Mouse (Mus musculus): ENCODE results near the gene Col15a1. TPM values are rescaled to one million over a fixed set of nuclear protein-coding genes. Genes with fewer than 3 reads are reported as not detected.

Col15a1 gene
- polyA plus RNA-seq, 1 experiment from 2014 or later: 0.62 TPM

- Histone ChIP-seq H3K36me3 (ENCODE audit: inconsistent target) (no peaks in the 10 kb centered on the region), H3K79me2 (ENCODE audit: inconsistent target) (no peaks in the 10 kb centered on the region), H3K27ac (no peak overlapping the region), H3K4me3 (ENCODE audit: inconsistent target) (no peak overlapping the region)
- 79% methylated on average over 5 of the region's 5 CpGs for WGBS (ENCODE audit: missing documents)
Observed at GRCm38 (mm10) chr4:47240901-47241300, 32.9 kb downstream of the Col15a1 start.

DNA sequence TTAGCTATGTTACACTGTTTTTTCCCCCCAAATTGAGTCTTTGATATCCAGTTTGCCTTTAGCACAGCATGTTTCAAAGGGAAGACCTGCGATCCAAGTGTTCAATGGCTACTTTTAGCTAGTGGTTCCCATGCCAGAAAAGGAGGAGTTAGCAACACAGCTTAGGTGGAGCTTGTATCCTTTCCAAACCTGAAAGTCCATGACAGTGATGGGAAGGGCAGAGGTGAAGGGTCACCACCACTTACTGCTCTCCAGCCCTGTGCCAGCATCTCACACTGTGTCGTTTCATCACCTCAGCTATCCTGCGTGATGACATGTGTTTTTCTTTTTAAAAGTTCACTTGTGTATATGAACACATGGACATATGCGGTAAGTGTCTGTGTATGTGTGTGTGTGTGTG is 34.2 kb downstream of the Col15a1 start:
- H3K27ac ChIP-seq: no peak overlapping the region
- H3K4me3 ChIP-seq (ENCODE audit: inconsistent target): no peak overlapping the region
- WGBS (ENCODE audit: missing documents): 96% methylated on average over 3 of the region's 4 CpGs
- H3K36me3 ChIP-seq (ENCODE audit: inconsistent target): no peaks in the 10 kb centered on the region
- H3K79me2 ChIP-seq (ENCODE audit: inconsistent target): no peaks in the 10 kb centered on the region

GRCm38 (mm10) chr4:47244651-47245050 is 36.7 kb downstream of the Col15a1 start:
- Histone ChIP-seq H3K27ac (no peak overlapping the region), H3K79me2 (ENCODE audit: inconsistent target) (no peaks in the 10 kb centered on the region), H3K36me3 (ENCODE audit: inconsistent target) (no peaks in the 10 kb centered on the region), H3K4me3 (ENCODE audit: inconsistent target) (no peak overlapping the region)
- WGBS (ENCODE audit: missing documents): 93% methylated on average over 6 of the region's 6 CpGs

DNA sequence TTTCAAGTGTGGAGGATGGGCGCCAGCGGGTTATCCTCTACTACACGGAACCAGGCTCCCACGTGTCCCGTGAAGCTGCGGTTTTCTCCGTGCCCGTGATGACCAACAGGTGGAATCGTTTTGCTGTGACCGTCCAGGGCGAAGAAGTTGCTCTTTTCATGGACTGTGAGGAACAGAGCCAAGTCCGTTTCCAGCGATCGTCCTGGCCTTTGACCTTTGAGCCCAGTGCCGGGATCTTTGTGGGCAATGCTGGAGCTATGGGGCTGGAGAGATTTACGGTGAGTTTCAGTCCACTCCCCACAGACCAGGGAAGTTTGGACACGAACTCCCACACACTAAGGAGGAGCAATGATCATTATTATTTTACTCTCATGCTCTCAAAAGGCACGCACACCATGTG is 37.7 kb downstream of the Col15a1 start:
- Histone ChIP-seq H3K36me3 (ENCODE audit: inconsistent target) (no peaks in the 10 kb centered on the region), H3K27ac (no peak overlapping the region), H3K79me2 (ENCODE audit: inconsistent target) (no peaks in the 10 kb centered on the region), H3K4me3 (ENCODE audit: inconsistent target) (no peak overlapping the region)
- 95% methylated on average over 18 of the region's 18 CpGs for WGBS (ENCODE audit: missing documents)

DNA sequence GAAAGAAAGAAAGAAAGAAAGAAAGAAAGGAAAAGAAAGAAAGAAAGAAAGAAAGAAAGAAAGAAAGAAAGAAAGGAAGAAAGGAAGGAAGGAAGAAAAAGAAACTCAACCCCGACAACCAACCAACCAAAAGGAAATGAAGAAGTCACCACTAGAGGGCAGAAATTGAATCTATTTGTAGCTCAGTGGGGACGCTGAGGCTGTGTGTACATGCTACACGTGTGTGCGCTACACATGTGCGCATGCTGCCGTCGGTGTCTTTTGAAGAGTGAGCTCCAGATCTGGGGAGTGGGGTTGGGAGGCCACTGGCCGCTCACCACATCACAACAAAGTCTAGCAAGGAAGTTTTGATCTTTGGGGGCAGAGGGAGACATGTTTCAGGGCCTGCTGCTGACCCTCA is 38.9 kb downstream of the Col15a1 start:
- Histone ChIP-seq H3K36me3 (ENCODE audit: inconsistent target) (no peaks in the 10 kb centered on the region), H3K79me2 (ENCODE audit: inconsistent target) (no peaks in the 10 kb centered on the region), H3K4me3 (ENCODE audit: inconsistent target) (no peak overlapping the region), H3K27ac (no peak overlapping the region)
- 46% methylated on average over 6 of the region's 8 CpGs for WGBS (ENCODE audit: missing documents)

DNA sequence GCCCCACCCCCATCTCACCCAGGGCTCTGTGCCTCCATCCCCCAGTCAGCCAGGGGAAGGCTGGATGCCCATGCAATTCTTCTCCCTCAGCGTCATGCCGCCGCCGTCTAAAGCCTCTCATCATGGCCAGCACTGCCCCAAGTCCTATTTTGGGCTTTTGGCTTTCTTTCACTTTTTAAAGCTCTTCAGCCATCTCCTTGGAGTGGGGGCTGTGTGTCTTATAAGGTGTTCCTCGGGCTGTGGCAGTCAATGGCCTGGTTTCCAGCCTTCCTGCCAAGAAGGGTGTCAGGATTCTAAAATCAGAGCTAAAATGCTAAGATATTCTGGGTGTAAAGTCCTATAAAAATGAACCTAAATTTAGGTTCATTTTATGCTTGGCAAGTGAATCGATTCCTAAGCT is 39.6 kb downstream of the Col15a1 start:
- Histone ChIP-seq H3K79me2 (ENCODE audit: inconsistent target) (no peaks in the 10 kb centered on the region), H3K36me3 (ENCODE audit: inconsistent target) (no peaks in the 10 kb centered on the region), H3K27ac (no peak overlapping the region), H3K4me3 (ENCODE audit: inconsistent target) (no peak overlapping the region)
- WGBS (ENCODE audit: missing documents): 76% methylated on average over 6 of the region's 6 CpGs

- Histone ChIP-seq H3K36me3 (ENCODE audit: inconsistent target) (no peaks in the 10 kb centered on the region), H3K4me3 (ENCODE audit: inconsistent target) (no peak overlapping the region), H3K79me2 (ENCODE audit: inconsistent target) (no peaks in the 10 kb centered on the region), H3K27ac (no peak overlapping the region)
- WGBS (ENCODE audit: missing documents): 97% methylated on average over 6 of the region's 6 CpGs
Observed at GRCm38 (mm10) chr4:47249193-47249592, 41.2 kb downstream of the Col15a1 start.

DNA sequence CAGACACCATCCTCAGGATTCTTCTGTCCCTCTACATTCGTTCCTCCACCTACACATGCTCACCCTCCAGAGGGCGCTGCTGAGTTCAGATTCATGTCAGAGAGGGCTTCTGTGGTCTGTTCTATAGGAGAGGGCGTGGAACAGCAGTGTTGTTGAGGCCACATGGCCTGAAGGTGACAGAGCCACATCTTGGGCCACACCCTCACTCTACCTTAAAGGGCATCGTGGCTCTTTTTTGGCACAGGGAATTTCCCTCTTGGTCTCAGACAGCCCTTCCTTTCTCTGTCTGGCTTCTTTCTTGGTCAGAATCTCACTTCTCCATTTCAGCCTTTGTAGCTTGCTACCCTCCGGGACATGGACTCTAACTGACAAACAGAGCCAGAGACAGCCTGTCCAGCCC is 43.1 kb downstream of the Col15a1 start:
- 8% methylated on average over 5 of the region's 5 CpGs for WGBS (ENCODE audit: missing documents)
- Histone ChIP-seq H3K79me2 (ENCODE audit: inconsistent target) (no peaks in the 10 kb centered on the region), H3K4me3 (ENCODE audit: inconsistent target) (no peak overlapping the region), H3K36me3 (ENCODE audit: inconsistent target) (no peaks in the 10 kb centered on the region), H3K27ac (0 out of 2 replicates have a peak overlapping the region, but pooled peaks have one; percentile 1)

DNA sequence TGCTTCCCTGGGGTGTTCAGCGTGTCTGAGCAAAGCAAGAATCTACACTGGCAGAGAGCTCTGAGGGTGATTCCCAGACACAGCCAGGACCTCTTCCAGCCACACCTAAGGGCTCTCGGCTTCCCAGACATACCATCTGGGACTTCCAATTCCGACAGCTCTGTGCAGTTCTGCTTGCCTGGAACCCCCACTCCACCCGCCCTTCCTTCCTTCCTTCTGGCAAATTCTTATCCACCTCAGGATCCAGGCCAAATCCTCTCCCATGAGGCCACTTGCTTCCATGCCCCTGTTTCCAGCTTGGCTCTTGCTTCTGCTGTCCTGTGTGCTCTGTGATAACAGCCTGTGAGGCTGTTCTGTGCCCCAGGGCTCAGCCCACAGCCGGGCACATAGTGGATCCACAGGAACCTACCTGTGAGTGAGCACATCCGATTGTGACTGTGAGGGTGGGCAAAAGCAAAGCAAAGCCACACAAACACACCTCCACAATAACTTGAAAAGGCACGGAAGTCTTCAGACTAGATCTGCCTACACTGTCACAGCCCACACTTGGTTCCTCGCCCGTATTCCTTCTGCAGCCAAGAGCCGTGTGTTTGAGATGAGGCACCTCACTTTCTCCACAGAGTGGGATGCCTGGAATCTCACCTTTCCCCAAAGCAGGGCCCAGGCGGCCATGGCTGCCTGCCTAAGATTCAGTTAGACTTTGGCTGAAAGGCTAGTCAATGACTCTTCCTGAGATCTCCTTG is 43.9 kb downstream of the Col15a1 start:
- H3K79me2 ChIP-seq (ENCODE audit: inconsistent target): no peaks in the 10 kb centered on the region
- H3K27ac ChIP-seq: no peak overlapping the region
- 89% methylated on average over 11 of the region's 11 CpGs for WGBS (ENCODE audit: missing documents)
- no peaks in the 10 kb centered on the region for H3K36me3 ChIP-seq (ENCODE audit: inconsistent target)
- H3K4me3 ChIP-seq (ENCODE audit: inconsistent target): no peak overlapping the region

DNA sequence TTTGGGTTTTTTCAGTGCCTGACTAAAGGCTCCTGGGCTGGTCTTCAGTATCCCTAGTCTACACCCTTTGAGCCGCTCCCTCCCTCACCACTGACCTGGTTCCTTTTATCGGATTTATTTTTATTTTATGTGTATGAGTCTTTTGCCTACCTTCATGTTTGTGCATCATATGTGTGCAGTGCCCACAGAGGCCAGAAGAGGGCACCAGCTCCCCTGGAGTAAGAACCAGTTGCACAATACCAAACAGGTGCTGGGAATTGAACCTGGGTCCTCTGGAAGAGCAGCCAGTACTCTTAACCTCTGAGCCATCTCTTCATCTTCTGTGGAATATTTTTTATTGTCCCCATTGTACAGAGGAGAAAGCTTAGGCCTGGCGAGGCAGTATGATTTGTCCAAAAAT is 44.7 kb downstream of the Col15a1 start:
- Histone ChIP-seq H3K27ac (no peak overlapping the region), H3K79me2 (ENCODE audit: inconsistent target) (no peaks in the 10 kb centered on the region), H3K36me3 (ENCODE audit: inconsistent target) (no peaks in the 10 kb centered on the region), H3K4me3 (ENCODE audit: inconsistent target) (no peak overlapping the region)
- WGBS (ENCODE audit: missing documents): 93% methylated on average over 3 of the region's 3 CpGs

DNA sequence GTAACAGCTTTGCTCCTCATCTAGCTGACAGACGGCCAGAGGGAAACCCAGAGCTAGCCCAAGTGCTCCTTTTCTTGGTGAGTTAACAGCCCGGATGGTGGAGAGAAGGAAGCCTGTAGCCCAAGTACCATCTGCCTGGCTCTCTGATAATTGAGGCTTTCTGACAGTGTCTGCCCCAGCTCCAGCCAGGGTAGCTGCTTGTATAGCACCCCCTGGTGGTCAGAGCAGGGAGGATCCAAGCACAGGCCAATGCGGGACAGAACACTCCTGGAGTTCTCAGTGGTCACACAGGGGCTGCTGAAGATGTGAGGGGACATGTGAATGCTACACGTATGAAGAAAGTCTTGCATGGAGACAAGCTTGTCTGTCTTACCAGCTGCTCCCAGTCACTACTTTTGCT is 47.7 kb downstream of the Col15a1 start:
- 58% methylated on average over 4 of the region's 4 CpGs for WGBS (ENCODE audit: missing documents)
- no peaks in the 10 kb centered on the region for H3K79me2 ChIP-seq (ENCODE audit: inconsistent target)
- no peaks in the 10 kb centered on the region for H3K36me3 ChIP-seq (ENCODE audit: inconsistent target)
- H3K4me3 ChIP-seq (ENCODE audit: inconsistent target): no peak overlapping the region
- no peak overlapping the region for H3K27ac ChIP-seq

DNA sequence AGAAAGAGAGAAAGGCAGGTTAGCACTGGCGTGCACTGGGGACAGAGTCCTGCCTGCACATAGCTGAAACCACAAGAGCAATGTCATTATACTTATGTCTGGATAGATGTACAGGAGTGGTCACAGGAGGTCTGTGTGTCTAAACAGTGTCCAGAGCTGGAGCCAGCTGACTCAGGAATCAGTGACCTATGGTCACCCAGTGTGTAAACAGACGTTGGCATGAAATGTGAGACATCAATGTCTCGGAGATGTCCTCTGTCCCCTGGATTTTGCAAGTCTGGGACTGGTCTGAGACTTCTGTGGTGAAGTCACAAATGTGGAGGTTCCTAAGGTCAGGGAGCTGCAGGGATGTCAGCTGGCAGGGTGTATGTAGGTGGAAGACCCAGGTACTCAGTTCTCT is 50.2 kb downstream of the Col15a1 start:
- WGBS (ENCODE audit: missing documents): 90% methylated on average over 3 of the region's 3 CpGs
- Histone ChIP-seq H3K27ac (no peak overlapping the region), H3K4me3 (ENCODE audit: inconsistent target) (no peak overlapping the region), H3K36me3 (ENCODE audit: inconsistent target) (no peaks in the 10 kb centered on the region), H3K79me2 (ENCODE audit: inconsistent target) (no peaks in the 10 kb centered on the region)

- Histone ChIP-seq H3K79me2 (ENCODE audit: inconsistent target) (no peaks in the 10 kb centered on the region), H3K36me3 (ENCODE audit: inconsistent target) (no peaks in the 10 kb centered on the region), H3K27ac (peak overlapping the region; percentile 71), H3K4me3 (ENCODE audit: inconsistent target) (no peak overlapping the region)
- 92% methylated on average over 5 of the region's 6 CpGs for WGBS (ENCODE audit: missing documents)
Observed at GRCm38 (mm10) chr4:47261049-47261448, 53.1 kb downstream of the Col15a1 start.

- Histone ChIP-seq H3K36me3 (ENCODE audit: inconsistent target) (no peaks in the 10 kb centered on the region), H3K27ac (peak overlapping the region; percentile 35), H3K4me3 (ENCODE audit: inconsistent target) (no peak overlapping the region), H3K79me2 (ENCODE audit: inconsistent target) (no peaks in the 10 kb centered on the region)
- WGBS (ENCODE audit: missing documents): 34% methylated on average over 5 of the region's 5 CpGs
Observed at GRCm38 (mm10) chr4:47261919-47262318, 54.0 kb downstream of the Col15a1 start.

- no peak overlapping the region for H3K27ac ChIP-seq
- no peaks in the 10 kb centered on the region for H3K36me3 ChIP-seq (ENCODE audit: inconsistent target)
- 97% methylated on average over 5 of the region's 5 CpGs for WGBS (ENCODE audit: missing documents)
- no peaks in the 10 kb centered on the region for H3K79me2 ChIP-seq (ENCODE audit: inconsistent target)
- no peak overlapping the region for H3K4me3 ChIP-seq (ENCODE audit: inconsistent target)
Observed at GRCm38 (mm10) chr4:47265555-47265954, 57.6 kb downstream of the Col15a1 start.
